Mouse (Mus musculus): ENCODE results near the gene Trex1. TPM values are rescaled to one million over a fixed set of nuclear protein-coding genes. Genes with fewer than 3 reads are reported as not detected.

Gene Trex1
- 7.3 and 19.6 TPM in 2 replicates for total RNA-seq (2015; ENCODE audit: low replicate concordance)
- total RNA-seq (2017; ENCODE audit: low replicate concordance) = 1.7 and 4.2 TPM in 2 replicates

- peak; percentile 91 for ATAC-seq (replicated peaks; ENCODE audit: low FRiP score, poor library complexity, severe bottlenecking)
These were observed at the start of gene Trex1 for GRCm38 (mm10) chr9:109059136-109059903. TSS of gene Trex1 (minus strand) at chr9:109059734.

GRCm38 (mm10) chr9:109107341-109107740, 47.8 kb upstream of the Trex1 start:
- ATAC-seq (replicated peaks; ENCODE audit: low FRiP score, poor library complexity, severe bottlenecking) = no peak

DNA sequence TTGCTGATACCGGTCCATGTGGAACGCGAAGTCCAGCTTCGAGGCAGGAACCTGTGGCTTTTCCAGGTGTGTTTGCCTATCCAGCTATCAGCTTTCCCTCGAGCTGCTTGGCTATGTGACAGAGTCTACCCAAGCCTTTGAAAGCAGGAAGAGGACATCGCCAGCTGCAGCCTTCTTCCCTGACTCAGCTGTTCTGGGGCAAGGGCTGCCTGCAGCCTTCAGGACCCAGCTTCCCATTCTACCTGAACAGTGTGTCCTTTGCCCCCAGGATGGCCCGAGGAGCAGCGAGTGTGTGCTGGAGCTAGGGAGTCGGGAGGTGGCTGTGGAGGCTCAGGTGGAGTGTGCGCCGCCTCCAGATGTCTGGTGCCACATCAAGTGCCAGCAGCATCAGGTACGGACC, 46.1 kb upstream of the Trex1 start:
- no peak for ATAC-seq (replicated peaks; ENCODE audit: low FRiP score, poor library complexity, severe bottlenecking)

DNA sequence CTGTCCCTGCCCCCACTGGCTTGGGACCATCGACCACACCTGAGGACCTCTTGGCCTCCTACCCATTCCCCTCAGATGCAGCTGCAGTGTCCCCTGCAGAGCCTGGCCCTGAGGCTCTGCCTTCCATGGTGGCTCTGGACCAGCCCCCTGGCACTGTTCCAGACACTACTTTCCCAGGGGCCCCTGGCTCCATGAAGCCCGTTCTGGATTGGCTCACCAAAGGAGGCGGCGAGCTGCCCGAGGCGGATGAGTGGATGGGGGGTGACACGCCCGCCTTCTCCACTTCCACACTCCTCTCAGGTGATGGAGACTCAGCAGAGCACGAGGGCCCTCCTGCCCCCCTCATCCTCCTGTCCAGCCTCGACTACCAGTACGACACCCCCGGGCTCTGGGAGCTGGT, 45.5 kb upstream of the Trex1 start:
- no peak for ATAC-seq (replicated peaks; ENCODE audit: low FRiP score, poor library complexity, severe bottlenecking)

DNA sequence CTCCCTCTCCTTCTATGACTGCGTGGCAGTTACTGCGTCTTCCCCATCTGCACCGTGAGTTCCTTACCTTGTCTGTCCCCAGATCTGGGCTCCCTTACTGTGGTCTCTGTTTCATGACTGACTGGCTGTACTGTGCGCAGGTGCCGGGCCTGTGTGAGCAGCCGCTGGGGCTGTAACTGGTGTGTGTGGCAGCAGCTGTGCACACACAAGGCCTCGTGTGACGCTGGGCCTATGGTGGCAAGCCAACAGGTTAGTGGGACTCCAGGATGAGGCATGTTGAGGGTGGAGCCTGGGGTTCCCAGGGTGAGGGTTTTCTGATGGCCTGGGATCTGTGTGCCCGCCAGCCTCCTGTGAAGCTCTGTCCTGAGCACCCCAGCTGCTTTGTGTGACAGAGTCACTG, 44.5 kb upstream of the Trex1 start:
- no peak for ATAC-seq (replicated peaks; ENCODE audit: low FRiP score, poor library complexity, severe bottlenecking)

DNA sequence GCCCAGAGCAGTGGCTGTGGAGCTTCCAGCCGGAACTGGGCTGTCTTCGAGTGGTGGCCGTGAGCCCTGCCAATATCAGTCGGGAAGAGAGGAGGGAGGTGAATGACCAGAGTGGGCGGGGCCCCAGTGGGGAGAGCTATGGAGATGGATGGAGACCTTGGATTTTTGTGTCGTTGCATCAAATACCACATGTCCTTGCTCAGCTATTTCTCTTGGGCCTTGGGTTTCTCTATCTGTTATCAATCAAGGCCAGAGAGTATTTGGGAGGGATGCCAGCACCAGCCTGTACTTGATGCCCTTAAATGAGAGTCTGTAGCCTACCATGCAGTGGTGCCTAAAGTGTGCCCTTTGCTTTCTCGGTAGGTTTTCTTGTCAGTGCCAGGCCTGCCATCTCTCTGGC, 43.7 kb upstream of the Trex1 start:
- ATAC-seq (replicated peaks; ENCODE audit: low FRiP score, poor library complexity, severe bottlenecking) = no peak

- no peak for ATAC-seq (replicated peaks; ENCODE audit: low FRiP score, poor library complexity, severe bottlenecking)
These were observed 43.0 kb upstream of the Trex1 start for GRCm38 (mm10) chr9:109102541-109102940.

DNA sequence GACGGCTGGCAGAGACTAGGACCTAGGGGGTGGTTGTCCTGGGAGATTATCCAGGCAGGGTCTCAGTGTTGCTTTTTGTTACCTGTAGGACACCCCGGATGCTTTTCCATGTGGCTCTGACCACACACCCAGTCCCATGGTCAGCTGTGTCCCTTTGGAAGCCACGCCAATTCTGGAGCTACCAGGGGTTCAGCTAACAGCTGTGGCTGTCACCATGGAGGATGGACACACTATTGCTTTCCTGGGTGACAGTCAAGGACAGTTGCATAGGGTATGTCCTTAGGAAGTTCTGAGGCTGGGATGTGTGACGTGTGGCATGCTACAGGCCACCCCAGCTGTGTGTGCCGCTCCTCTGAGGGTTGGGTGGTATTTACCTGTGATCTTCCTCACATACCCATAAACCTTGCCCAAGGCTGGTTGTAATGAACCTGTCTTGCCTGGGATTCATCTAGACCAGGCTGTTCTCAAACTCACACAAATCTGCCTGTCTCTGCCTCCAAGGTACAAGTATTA, 42.5 kb upstream of the Trex1 start:
- no peak for ATAC-seq (replicated peaks; ENCODE audit: low FRiP score, poor library complexity, severe bottlenecking)

GRCm38 (mm10) chr9:109100307-109100928, 40.9 kb upstream of the Trex1 start:
- ATAC-seq (replicated peaks; ENCODE audit: low FRiP score, poor library complexity, severe bottlenecking) = no peak

DNA sequence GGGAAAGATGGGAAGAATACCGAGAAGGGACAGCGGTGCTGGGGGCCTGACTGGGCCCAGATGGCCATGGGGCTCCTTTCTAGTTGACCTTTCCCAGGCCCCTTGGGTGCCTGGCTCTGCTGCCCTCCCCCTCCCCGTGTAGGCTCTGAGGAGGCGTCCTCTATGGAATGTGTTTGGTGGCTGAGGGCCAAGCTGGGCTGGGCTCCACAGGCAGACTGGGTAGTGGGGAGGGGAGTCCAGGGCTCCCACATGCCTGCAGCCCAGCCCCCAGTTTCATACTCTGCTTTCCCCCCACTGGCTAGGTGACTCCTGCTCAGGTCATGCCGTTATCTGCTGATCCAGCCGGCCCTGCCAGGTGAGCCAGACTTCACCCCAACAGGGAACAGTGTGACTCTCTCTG, 39.4 kb upstream of the Trex1 start:
- no peak for ATAC-seq (replicated peaks; ENCODE audit: low FRiP score, poor library complexity, severe bottlenecking)

- ATAC-seq (replicated peaks; ENCODE audit: low FRiP score, poor library complexity, severe bottlenecking) = no peak
These were observed 38.8 kb upstream of the Trex1 start for GRCm38 (mm10) chr9:109098366-109098765.

DNA sequence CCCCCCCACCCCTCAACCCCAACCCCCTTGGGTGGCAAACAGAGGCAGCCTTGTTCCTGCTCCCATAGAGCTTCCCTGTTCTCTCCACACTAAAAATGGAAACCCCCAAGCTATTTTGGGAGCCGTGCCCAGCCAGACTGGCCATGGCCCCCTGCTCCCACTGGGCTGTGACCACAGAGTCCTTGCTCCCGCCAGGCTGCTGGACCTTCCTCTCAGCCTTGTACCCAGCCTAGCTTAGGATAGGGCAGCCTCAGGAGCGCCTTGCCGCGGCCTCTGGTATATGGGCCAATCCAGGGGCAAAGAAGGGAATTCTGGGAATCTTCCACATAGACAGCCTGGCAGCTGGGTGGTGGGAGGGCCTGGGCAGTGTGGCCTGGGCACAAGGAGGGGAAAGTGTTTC, 38.3 kb upstream of the Trex1 start:
- ATAC-seq (replicated peaks; ENCODE audit: low FRiP score, poor library complexity, severe bottlenecking) = no peak

DNA sequence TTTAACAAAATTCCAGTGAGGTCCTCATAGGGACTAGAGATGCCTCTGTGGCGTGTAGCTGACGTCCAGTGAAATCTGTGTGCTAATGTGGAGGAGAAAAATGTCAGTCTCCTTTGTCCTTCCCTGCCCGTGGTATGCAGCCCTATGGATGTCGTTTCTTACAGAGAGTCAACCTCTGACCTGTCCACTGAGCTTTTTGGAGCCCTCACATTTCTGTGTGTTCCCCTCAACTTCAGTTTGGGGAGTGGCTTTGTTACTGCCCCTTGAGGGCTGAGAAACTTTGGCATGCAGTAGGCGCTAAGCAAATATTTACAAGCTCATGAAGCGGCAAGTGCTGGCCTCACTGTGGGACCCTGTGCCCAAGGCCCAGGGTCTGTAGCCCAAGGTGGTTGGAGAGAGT, 37.8 kb upstream of the Trex1 start:
- no peak for ATAC-seq (replicated peaks; ENCODE audit: low FRiP score, poor library complexity, severe bottlenecking)

DNA sequence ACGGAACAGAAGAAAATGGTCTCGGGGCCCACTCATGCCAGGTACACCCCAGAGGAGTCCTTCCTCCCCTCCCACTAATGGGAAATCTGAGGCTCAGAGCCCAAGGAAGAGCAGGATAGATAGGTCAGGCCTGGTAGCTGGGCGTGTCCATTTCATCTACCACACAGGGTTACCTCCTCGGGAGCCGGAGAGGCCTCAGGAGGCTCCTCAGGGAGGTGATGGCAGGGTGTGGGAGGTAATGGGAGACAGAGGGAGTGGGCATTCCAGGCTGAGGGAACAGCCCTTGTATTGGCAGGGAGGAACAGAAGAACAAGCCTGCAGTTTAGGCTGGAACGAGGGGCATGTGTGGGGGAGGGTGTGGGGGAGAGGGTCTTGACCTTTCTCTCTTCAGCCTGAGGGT, 37.3 kb upstream of the Trex1 start:
- no peak for ATAC-seq (replicated peaks; ENCODE audit: low FRiP score, poor library complexity, severe bottlenecking)

DNA sequence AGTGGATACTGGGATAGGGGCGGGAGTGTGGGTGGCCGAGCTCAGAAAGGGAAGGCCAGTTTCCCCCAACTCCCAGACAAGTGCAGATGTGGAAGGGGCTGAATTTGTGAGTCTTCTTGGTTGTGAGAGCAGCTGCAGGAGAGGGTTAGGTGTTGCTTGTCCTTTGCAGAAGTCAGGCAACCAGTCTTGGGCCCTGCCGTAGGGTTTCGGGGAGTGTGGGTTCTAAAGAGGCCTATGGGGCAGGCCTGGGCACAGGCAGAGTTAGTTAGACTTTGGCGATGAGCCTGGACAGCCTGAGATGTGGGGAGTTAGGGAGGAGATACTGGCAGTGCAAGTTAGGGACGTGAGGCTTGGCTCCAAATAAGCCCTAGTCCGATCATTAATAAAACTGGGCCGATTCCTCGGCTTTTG, 36.7 kb upstream of the Trex1 start:
- ATAC-seq (replicated peaks; ENCODE audit: low FRiP score, poor library complexity, severe bottlenecking) = no peak

- no peak for ATAC-seq (replicated peaks; ENCODE audit: low FRiP score, poor library complexity, severe bottlenecking)
These were observed 35.8 kb upstream of the Trex1 start, which contains the start of gene Plxnb1 for GRCm38 (mm10) chr9:109095137-109095982. TSS of gene Plxnb1 (plus strand) at chr9:109095389.

- no peak for ATAC-seq (replicated peaks; ENCODE audit: low FRiP score, poor library complexity, severe bottlenecking)
These were observed 35.1 kb upstream of the Trex1 start for GRCm38 (mm10) chr9:109094553-109095136.

DNA sequence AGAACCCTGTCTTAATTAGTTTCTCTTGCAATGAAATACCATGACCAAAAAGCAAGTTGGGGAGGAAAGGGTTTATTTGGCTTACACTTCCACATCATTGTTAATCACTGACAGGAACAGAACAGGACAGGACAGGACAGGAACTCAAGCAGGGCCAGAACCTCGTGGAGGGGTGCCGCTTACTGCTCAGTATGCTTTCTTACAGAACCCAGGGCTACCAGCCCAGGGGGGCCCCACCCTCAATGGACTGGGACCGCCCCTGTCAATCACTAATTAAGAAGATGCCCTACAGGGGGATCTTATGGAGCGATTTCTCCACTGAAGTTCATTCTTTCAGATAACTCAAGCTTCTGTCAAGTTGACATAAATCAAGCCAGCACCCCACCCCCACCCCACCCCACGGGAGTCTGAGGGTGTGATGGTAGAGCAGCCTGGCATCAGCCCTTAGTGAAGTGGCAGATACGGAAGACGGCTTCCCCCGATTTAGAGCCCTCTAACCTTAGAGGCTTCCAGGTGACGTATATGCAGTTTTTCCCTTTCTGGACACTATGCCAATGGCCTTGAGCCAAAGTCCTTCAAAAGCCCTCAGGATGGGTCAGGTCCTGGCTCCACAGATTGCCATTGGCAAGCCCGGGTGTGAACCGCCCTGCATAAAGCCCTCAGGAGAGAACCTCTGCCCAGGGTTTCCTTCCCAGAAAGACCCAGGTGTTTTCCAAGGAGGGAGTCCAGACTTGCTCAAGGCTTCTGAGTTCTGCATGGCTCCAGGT, 34.4 kb upstream of the Trex1 start:
- no peak for ATAC-seq (replicated peaks; ENCODE audit: low FRiP score, poor library complexity, severe bottlenecking)

GRCm38 (mm10) chr9:109092799-109093198, 33.3 kb upstream of the Trex1 start:
- no peak for ATAC-seq (replicated peaks; ENCODE audit: low FRiP score, poor library complexity, severe bottlenecking)
